Mouse (Mus musculus): ENCODE data around the gene Mrpl57. TPM values are rescaled to one million over a fixed set of nuclear protein-coding genes. Genes with fewer than 3 reads are reported as not detected.
"Not testable (repeated sequence)": the region's sequence is repeated elsewhere in the genome, so short reads cannot be mapped to it uniquely, and the experiment has no call there.

Mrpl57 gene
- polyA plus RNA-seq, 1 experiment from 2014 or later, result 230 TPM

- WGBS, result 57% methylated on average over 1 of the region's 1 CpGs
- H3K27me3 ChIP-seq (ENCODE audit: insufficient read depth, low read length), result no peaks in the 10 kb centered on the region
- 0 out of 2 replicates have a peak overlapping the region, but pooled peaks have one; percentile 97 for H3K27ac ChIP-seq
- 0 out of 2 replicates have a peak, but pooled peaks cover 7% of the 10 kb centered on the region for H3K4me1 ChIP-seq (replicated peaks; ENCODE audit: insufficient read depth, low read length)
- 0 out of 2 replicates have a peak overlapping the region, but pooled peaks have one; percentile 87 for H3K9ac ChIP-seq (ENCODE audit: low read depth, low read length)
- TF ChIP-seq CTCF (IDR thresholded peaks at IDR 0.05; ENCODE audit: low read depth), result peak; percentile 53; the same call in 1 of the 2 replicates
- DNase-seq (ENCODE audit: low spot score), result peak; percentile 18
- H3K4me2 ChIP-seq (ENCODE audit: low read length), result peak overlapping the region; percentile 63
- H3K9me3 ChIP-seq (replicated peaks; ENCODE audit: low read length), result no peaks in the 10 kb centered on the region
- no peak for ATAC-seq (replicated peaks; ENCODE audit: low FRiP score, low read depth)
- H3K36me3 ChIP-seq (ENCODE audit: insufficient read depth, low read length), result no peaks in the 10 kb centered on the region
- H3K4me3 ChIP-seq (replicated peaks; ENCODE audit: low read depth, low read length), result peak overlapping the region; percentile 73
These were observed 1.2 kb downstream of the Mrpl57 start for GRCm38 (mm10) chr14:57827284-57827683.

- H3K4me3 ChIP-seq (replicated peaks; ENCODE audit: low read depth, low read length), result no peak overlapping the region
- peaks cover 17% of the 10 kb centered on the region for H3K36me3 ChIP-seq (ENCODE audit: insufficient read depth, low read length)
- H3K4me2 ChIP-seq (ENCODE audit: low read length), result no peak overlapping the region
- H3K4me1 ChIP-seq (replicated peaks; ENCODE audit: insufficient read depth, low read length), result no peaks in the 10 kb centered on the region
- DNase-seq (ENCODE audit: low spot score) (no peak), ATAC-seq (replicated peaks; ENCODE audit: low FRiP score, low read depth) (no peak)
- WGBS, result 97% methylated on average over 2 of the region's 2 CpGs
- no peak for TF ChIP-seq CTCF (IDR thresholded peaks at IDR 0.05; ENCODE audit: low read depth)
- no peaks in the 10 kb centered on the region for H3K27me3 ChIP-seq (ENCODE audit: insufficient read depth, low read length)
- no peak overlapping the region for H3K27ac ChIP-seq
- no peak overlapping the region for H3K9ac ChIP-seq (ENCODE audit: low read depth, low read length)
- no peaks in the 10 kb centered on the region for H3K9me3 ChIP-seq (replicated peaks; ENCODE audit: low read length)
These were observed 7.5 kb downstream of the Mrpl57 start for GRCm38 (mm10) chr14:57833526-57833925.

GRCm38 (mm10) chr14:57835157-57835556 lies 9.1 kb downstream of the Mrpl57 start:
- no peak for DNase-seq (ENCODE audit: low spot score)
- H3K36me3 ChIP-seq (ENCODE audit: insufficient read depth, low read length), result peaks cover 20% of the 10 kb centered on the region
- no peak overlapping the region for H3K9ac ChIP-seq (ENCODE audit: low read depth, low read length)
- no peaks in the 10 kb centered on the region for H3K4me1 ChIP-seq (replicated peaks; ENCODE audit: insufficient read depth, low read length)
- H3K9me3 ChIP-seq (replicated peaks; ENCODE audit: low read length), result no peaks in the 10 kb centered on the region
- TF ChIP-seq CTCF (IDR thresholded peaks at IDR 0.05; ENCODE audit: low read depth), result no peak
- no peak for ATAC-seq (replicated peaks; ENCODE audit: low FRiP score, low read depth)
- 84% methylated on average over 10 of the region's 10 CpGs for WGBS
- no peak overlapping the region for H3K4me3 ChIP-seq (replicated peaks; ENCODE audit: low read depth, low read length)
- H3K4me2 ChIP-seq (ENCODE audit: low read length), result no peak overlapping the region
- H3K27ac ChIP-seq, result no peak overlapping the region
- H3K27me3 ChIP-seq (ENCODE audit: insufficient read depth, low read length), result no peaks in the 10 kb centered on the region

- H3K9ac ChIP-seq (ENCODE audit: low read depth, low read length), result no peak overlapping the region
- ATAC-seq (replicated peaks; ENCODE audit: low FRiP score, low read depth) (no peak), DNase-seq (ENCODE audit: low spot score) (no peak)
- no peaks in the 10 kb centered on the region for H3K4me1 ChIP-seq (replicated peaks; ENCODE audit: insufficient read depth, low read length)
- no peak overlapping the region for H3K4me2 ChIP-seq (ENCODE audit: low read length)
- TF ChIP-seq CTCF (IDR thresholded peaks at IDR 0.05; ENCODE audit: low read depth), result no peak
- no peak overlapping the region for H3K27ac ChIP-seq
- WGBS, result 88% methylated on average over 3 of the region's 3 CpGs
- no peaks in the 10 kb centered on the region for H3K9me3 ChIP-seq (replicated peaks; ENCODE audit: low read length)
- H3K27me3 ChIP-seq (ENCODE audit: insufficient read depth, low read length), result no peaks in the 10 kb centered on the region
- H3K4me3 ChIP-seq (replicated peaks; ENCODE audit: low read depth, low read length), result no peak overlapping the region
- H3K36me3 ChIP-seq (ENCODE audit: insufficient read depth, low read length), result peaks cover 25% of the 10 kb centered on the region; the same call in 1 of the 2 replicates
These were observed 18.5 kb downstream of the Mrpl57 start for GRCm38 (mm10) chr14:57844535-57844934.

GRCm38 (mm10) chr14:57848061-57848460 lies 22.0 kb downstream of the Mrpl57 start:
- DNase-seq (ENCODE audit: low spot score); ATAC-seq (replicated peaks; ENCODE audit: low FRiP score, low read depth): not testable (repeated sequence)
- WGBS, result 82% methylated on average over 5 of the region's 5 CpGs

GRCm38 (mm10) chr14:57848646-57849045 lies 22.6 kb downstream of the Mrpl57 start:
- no peak for ATAC-seq (replicated peaks; ENCODE audit: low FRiP score, low read depth)
- H3K27ac ChIP-seq, result no peak overlapping the region
- no peaks in the 10 kb centered on the region for H3K27me3 ChIP-seq (ENCODE audit: insufficient read depth, low read length)
- H3K9ac ChIP-seq (ENCODE audit: low read depth, low read length), result no peak overlapping the region
- no peaks in the 10 kb centered on the region for H3K4me1 ChIP-seq (replicated peaks; ENCODE audit: insufficient read depth, low read length)
- H3K9me3 ChIP-seq (replicated peaks; ENCODE audit: low read length), result no peaks in the 10 kb centered on the region
- no peak for TF ChIP-seq CTCF (IDR thresholded peaks at IDR 0.05; ENCODE audit: low read depth)
- no peak overlapping the region for H3K4me3 ChIP-seq (replicated peaks; ENCODE audit: low read depth, low read length)
- WGBS, result 97% methylated on average over 2 of the region's 2 CpGs
- H3K36me3 ChIP-seq (ENCODE audit: insufficient read depth, low read length), result peaks cover 26% of the 10 kb centered on the region; the same call in 1 of the 2 replicates
- H3K4me2 ChIP-seq (ENCODE audit: low read length), result no peak overlapping the region
- DNase-seq (ENCODE audit: low spot score), result no peak

More at GRCm38 (mm10) chr14:57848061-57848460, 22.0 kb downstream of the Mrpl57 start:
- H3K9me3 ChIP-seq (replicated peaks; ENCODE audit: low read length); H3K9ac ChIP-seq (ENCODE audit: low read depth, low read length); H3K4me1 ChIP-seq (replicated peaks; ENCODE audit: insufficient read depth, low read length); H3K27me3 ChIP-seq (ENCODE audit: insufficient read depth, low read length); H3K27ac ChIP-seq; H3K4me3 ChIP-seq (replicated peaks; ENCODE audit: low read depth, low read length); H3K4me2 ChIP-seq (ENCODE audit: low read length): not testable (repeated sequence)
- H3K36me3 ChIP-seq (ENCODE audit: insufficient read depth, low read length), result peaks cover 28% of the 10 kb centered on the region; the same call in 1 of the 2 replicates

GRCm38 (mm10) chr14:57850330-57850729 lies 24.3 kb downstream of the Mrpl57 start:
- Histone ChIP-seq H3K4me1 (replicated peaks; ENCODE audit: insufficient read depth, low read length) (no peaks in the 10 kb centered on the region), H3K27ac (no peak overlapping the region), H3K4me2 (ENCODE audit: low read length) (no peak overlapping the region), H3K36me3 (ENCODE audit: insufficient read depth, low read length) (peaks cover 21% of the 10 kb centered on the region; the same call in 1 of the 2 replicates), H3K9me3 (replicated peaks; ENCODE audit: low read length) (no peaks in the 10 kb centered on the region), H3K4me3 (replicated peaks; ENCODE audit: low read depth, low read length) (no peak overlapping the region), H3K9ac (ENCODE audit: low read depth, low read length) (no peak overlapping the region), H3K27me3 (ENCODE audit: insufficient read depth, low read length) (no peaks in the 10 kb centered on the region)
- DNase-seq (ENCODE audit: low spot score) (no peak), ATAC-seq (replicated peaks; ENCODE audit: low FRiP score, low read depth) (no peak)
- WGBS, result 86% methylated on average over 3 of the region's 3 CpGs
- TF ChIP-seq CTCF (IDR thresholded peaks at IDR 0.05; ENCODE audit: low read depth), result no peak
